Mouse (Mus musculus) gastrocnemius, adult 8-10 months (tissue): Measurements from ENCODE around the gene Serp2. TPM values are rescaled to one million over a fixed set of nuclear protein-coding genes. Genes with fewer than 3 reads are reported as not detected.
A peak's percentile ranks its signal among the peaks of the same experiment; 100 is the strongest.

Experiments
- DNase-seq, 2 experiments: peaks; one replicate each; pipeline ENCODE4 v3.0.0; 2022; ENCODE audit warnings: low spot score in 2 of 2
- total RNA-seq, 4 experiments: library from RNA; stranded (reverse); gene quantifications; 2 replicates each; pipeline ENCODE4 v1.2.4; 2022

Gene Serp2
- total RNA-seq: under 1 TPM in 2 of 4 experiments, not detected in 2; 0.34 to 0.39 TPM

GRCm38 (mm10) chr14:76556852-76557208 lies at the start of gene Serp2:
Gene Serp2, minus strand, starts transcription at chr14:76556889.
- DNase-seq: no peak

GRCm38 (mm10) chr14:76605931-76606534 lies 49.3 kb upstream of the Serp2 start:
- no peak for DNase-seq

- no peak for DNase-seq
Measured at GRCm38 (mm10) chr14:76604012-76604411, 47.3 kb upstream of the Serp2 start.

- DNase-seq: no peak
Measured at GRCm38 (mm10) chr14:76601654-76602053, 45.0 kb upstream of the Serp2 start.

- DNase-seq: no peak
Measured at GRCm38 (mm10) chr14:76600391-76600790, 43.7 kb upstream of the Serp2 start.

GRCm38 (mm10) chr14:76599706-76600105 lies 43.0 kb upstream of the Serp2 start:
- DNase-seq: no peak

- peak in 1 of 2 experiments; percentile 23 for DNase-seq
Measured at GRCm38 (mm10) chr14:76598518-76599216, 42.0 kb upstream of the Serp2 start.

GRCm38 (mm10) chr14:76597751-76598150 lies 41.1 kb upstream of the Serp2 start:
- DNase-seq: no peak

GRCm38 (mm10) chr14:76595048-76595859 lies 38.6 kb upstream of the Serp2 start:
- DNase-seq: no peak

- no peak for DNase-seq
Measured at GRCm38 (mm10) chr14:76594351-76594885, 37.7 kb upstream of the Serp2 start.

- no peak for DNase-seq
Measured at GRCm38 (mm10) chr14:76593630-76594193, 37.0 kb upstream of the Serp2 start.

- DNase-seq: no peak
Measured at GRCm38 (mm10) chr14:76592721-76593120, 36.0 kb upstream of the Serp2 start.

- DNase-seq: no peak
Measured at GRCm38 (mm10) chr14:76592090-76592489, 35.4 kb upstream of the Serp2 start.

- DNase-seq: no peak
Measured at GRCm38 (mm10) chr14:76590134-76590533, 33.4 kb upstream of the Serp2 start.

GRCm38 (mm10) chr14:76589671-76590070 lies 33.0 kb upstream of the Serp2 start:
- no peak for DNase-seq

- DNase-seq: no peak
Measured at GRCm38 (mm10) chr14:76585831-76586405, 29.2 kb upstream of the Serp2 start.

GRCm38 (mm10) chr14:76583985-76584384 lies 27.3 kb upstream of the Serp2 start:
- DNase-seq: no peak

GRCm38 (mm10) chr14:76581974-76582922 lies 25.6 kb upstream of the Serp2 start:
- no peak for DNase-seq

- no peak for DNase-seq
Measured at GRCm38 (mm10) chr14:76579660-76580061, 23.0 kb upstream of the Serp2 start.

GRCm38 (mm10) chr14:76577840-76578239 lies 21.2 kb upstream of the Serp2 start:
- no peak for DNase-seq
